Mouse (Mus musculus) left cerebral cortex, adult 18-20 months (tissue): ENCODE measurements around the gene Supt16. TPM values are rescaled to one million over a fixed set of nuclear protein-coding genes. Genes with fewer than 3 reads are reported as not detected.

Experiments
- DNase-seq, 2 experiments: peaks; one replicate each; pipeline ENCODE4 v3.0.0; 2021 to 2022; ENCODE audit warnings: low spot score in 2 of 2, mixed read lengths in 1 of 2
- total RNA-seq, 2 experiments: library from RNA; stranded (reverse); gene quantifications; 2 replicates each; pipeline ENCODE4 v1.2.3; 2021

Supt16 gene
- total RNA-seq, 2 experiments from 2014 or later = 55.8 to 58.4 TPM

DNA sequence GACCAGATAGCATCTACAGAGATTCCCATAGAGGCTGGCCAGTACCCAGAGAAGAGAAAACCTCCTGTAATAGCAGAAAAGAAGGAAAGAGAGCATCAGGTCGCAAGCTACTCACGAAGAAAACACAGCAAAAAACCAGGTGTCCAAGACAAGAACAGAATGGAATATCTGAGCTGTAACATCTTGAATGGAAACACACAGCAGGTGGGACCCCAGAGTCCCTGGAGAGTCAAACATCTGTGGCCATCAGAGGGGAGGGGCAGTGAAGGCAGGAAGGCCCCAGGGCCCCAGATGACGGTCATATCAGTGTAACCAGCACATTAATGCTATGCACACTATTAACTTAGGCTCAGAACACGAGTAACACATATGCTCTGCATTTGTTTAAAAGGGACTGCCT is 47.3 kb downstream of the Supt16 start:
- DNase-seq = no peak

DNA sequence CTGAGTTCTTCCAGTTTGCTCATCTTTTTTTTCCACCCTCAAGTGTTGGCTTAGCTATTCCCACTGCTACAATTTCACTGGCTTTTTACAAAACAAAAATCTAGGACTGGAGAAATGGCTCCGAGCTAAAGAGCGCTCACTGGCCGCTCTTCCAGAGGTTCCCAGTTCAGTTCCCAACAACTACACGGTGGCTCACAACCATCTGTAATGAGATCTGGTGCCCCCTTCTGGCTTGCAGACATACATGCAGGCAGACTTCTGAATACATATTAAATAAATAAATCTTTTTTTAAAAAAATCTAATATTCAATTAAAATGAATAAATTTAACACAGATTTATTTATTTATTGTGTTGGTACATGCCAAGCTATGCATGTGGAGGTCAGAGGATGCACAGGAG is 50.7 kb downstream of the Supt16 start:
- no peak for DNase-seq

DNA sequence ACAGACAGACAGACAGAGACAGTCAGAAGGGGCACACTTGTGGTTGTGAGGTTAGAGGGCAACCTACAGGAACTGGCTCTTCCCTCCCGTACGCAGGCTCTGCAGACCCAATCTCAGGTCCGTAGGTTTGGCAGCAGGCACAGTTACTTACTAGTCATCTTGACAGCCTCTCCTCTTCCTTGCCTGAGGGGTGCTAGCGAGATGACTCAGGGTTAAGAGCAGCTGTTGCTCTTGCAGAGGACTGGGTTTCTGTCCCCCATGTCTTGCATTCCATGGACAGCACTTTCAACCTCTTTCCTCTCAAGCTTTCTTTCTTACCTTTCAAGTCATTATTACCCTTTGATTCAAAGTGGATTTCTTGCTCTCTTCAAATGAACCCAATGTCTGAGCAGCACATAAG is 53.1 kb downstream of the Supt16 start:
- no peak for DNase-seq

DNA sequence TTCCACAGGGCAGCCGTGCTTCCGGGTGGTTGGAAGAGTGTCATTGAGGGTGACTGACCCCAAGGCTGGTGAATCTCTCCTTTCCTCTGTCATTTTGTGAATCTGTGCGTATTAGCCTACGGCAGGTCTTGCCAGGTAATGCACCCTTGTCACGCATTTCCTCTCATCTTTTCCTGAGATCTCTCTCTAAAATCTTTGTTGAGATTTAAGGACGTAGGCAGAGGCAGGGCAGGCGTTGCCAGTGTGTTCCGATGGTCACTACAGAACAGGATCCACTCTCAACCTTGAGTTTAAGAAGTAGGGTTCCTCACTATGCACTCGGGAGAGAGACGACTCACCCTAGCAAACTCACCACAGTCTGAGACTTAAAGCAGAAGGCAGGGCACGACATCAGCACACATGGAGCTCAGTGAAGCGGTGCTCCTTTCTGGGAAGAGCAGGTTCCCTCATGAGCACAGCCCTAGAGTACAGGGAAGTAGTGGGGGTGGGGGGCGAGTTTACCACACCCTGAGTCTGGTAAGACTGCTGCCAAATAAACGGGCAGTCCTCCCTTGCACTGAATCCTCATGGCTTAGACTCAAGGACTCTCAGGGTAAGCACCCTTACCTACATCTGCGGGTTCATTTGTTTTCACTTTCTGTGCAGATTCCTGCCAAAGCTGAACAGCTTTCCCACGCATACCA is 55.6 kb downstream of the Supt16 start:
- DNase-seq = no peak

DNA sequence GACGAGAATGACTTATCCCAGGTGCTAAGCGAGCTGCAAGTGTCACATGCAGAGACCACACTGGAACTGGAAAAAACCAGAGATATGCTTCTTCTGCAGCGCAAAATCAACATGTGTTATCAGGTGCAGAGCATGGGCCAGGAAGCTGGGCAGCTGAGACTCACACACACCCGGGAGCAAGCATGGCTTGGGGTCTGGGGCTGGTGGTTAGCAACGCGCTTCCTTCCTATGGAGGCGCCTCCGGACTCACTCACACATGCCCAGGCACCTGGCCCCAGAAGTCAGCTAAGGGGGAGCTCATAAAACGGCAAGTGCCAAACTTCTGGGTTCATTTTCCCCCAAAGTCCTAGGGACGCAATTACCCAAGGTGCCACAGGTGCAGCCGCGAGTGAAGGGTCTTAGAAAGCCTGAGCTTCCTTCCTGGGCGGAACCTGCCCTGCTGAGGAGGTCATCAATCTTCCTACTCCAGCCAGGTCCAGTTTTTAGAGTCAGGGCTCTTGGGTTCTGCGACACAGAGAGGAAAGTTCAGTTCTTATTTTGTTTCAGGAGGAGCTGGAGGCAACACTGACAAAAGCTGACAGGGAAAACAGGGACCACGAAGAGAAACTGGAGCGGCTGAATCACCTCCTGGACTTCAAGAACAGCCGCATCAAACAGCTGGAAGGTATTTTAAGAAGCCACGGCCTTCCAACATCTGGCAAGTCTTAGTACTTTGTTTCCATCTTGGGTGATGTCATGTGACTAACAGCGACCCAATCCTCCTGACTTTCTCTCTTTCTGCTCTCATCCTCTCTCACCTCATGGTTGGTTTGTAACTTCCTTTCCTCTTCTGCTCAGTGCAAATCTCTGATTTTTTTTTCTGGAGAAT is 56.4 kb downstream of the Supt16 start:
- no peak for DNase-seq

DNA sequence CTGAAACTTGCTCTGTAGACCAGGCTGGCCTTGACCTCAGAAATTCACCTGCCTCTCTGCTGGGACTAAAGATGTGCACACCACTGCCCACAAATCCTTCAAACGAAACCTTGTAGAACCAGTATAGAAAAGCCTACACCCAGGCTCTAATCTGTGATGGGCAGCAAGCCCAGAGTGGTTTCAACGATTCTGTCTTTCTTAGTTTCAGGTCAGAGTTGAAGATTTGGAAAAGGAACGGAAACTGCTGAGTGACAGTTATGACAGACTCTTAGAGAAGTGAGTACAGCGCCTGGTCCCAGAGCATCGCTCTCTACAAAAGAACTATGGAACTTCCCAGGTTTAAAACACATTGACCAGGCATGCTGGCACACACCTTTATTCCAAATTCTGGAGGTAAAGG is 63.6 kb downstream of the Supt16 start:
- DNase-seq = no peak

DNA sequence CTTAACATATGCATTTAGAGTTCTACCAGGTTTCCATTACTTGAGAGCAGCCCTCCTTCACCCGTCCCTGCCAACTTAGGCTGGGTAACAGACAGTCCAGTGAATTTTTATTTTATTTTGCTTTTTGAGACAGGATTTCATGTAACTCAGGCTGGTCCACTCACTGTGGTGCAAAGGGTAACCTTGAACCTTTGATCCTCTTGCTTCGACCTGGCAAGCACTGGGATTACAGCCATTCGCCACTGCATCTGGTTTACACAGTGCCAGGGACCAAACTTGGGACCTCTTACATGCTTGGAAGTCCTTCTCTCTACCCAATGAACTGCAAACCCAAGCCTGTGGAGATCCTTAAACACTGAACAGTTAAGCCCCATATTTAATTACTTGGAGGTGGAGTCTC is 72.6 kb downstream of the Supt16 start:
- no peak for DNase-seq

DNA sequence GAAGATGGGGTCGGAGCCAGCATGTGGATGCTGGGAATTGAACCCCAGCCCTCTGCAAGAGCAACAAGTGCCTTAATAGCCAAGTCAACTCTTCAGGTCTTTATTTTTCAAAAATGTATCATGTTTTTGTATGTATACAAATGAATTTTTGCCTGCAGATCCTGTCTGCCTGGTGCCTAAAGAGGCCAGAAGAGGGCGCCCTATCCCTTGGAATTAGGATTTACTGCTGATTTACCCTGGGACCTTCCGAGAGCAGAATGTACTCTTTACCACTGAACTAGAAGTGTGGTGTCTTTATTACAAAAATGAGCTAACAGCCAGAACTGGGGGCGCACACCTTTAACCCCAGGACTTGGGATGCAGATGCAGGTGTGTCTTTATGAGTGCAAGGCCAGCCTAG is 73.3 kb downstream of the Supt16 start:
- DNase-seq = peak; percentile 69 to 80

DNA sequence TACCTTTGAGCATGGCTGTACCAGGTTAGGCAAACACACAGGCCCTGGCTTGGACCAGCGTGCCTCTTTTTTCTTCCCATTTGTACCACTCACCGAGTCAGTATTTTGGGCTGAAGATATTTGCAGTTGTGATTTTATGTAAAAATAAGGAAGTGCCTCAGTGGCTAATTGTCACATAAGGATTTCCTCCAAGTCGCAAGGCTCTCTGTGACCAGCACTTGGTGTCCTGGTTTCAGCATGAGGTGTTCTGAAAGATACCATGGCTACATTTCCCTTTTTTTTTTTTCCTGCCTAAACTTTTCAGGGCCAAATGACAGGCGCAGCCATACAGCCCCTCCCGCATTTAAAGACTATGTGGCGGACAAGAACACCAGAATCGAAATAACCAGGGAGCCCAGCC is 77.0 kb downstream of the Supt16 start:
- DNase-seq = no peak

DNA sequence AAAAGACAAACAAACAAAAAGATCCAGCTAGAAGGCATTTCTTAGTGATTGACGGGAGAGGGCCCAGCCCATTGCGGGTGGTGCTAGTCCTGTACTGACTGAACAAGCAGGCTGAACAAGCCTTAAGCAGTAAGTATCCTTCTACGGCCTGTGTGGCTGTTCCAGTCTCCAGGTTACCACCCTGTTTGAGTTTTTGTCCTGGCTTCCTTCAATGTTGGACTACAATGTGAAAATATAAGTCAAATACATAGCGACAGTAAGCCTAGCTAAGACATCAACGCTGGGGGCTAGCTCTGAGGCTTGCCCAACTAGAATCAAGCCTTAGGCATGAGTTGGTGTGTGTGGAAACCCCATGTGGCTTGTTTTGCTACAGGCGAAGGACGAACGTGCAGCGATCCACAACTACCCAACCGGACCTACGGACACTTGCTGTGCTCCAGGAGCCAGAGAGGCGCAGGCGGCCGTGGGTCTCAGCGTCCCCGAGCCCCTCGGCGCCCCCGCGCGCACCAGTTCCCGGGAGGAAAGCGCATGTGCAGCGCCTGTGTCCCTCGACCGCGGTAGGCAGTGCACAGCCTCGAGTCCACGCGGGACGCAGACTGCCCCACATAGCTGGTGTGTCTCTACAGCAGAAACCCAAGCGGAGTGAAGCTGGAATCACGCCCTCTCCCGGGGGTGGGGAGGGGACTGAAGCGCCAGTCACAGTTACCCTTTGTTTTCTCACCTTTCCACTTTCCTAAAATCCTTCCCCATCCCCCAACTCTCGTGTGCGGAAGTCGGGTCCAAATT is 78.2 kb downstream of the Supt16 start:
- peak; percentile 21 to 44 for DNase-seq

DNA sequence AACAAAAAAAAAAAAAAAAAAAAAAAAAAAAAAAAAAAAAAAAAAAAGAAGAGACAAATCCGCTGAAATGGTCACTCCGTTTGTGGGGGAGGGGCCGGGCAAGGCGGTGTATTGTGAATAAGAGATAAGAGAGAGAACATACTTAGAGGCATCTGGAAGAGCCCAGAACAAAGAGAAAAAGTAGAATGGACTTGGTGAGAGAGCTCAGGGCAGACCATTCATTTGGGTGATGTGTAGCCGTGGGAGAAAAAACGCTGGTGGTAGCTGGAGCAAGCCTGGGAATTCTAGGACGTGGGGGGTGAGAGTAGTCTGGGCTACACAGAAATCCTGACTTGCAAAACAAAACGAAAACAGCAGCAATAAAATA is 78.8 kb downstream of the Supt16 start:
- no peak for DNase-seq

DNA sequence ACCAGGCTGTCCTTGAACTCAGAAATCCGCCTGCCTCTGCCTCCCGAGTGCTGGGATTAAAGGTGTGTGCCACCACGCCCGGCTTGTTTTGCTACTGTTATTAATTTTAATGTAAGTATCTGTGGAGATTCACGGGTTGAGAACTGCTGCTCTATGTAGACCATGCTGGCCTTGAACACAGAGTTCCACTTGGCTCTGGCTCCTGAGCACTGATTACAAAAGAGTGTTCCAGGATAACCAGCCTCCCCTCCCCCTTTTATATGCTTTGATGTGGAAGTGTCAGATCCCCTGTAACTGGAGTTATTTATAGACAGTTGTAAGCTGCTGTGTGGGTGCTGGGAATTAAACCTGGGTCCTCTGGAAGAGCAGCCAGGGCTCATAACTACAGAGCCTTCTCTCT is 80.0 kb downstream of the Supt16 start:
- no peak for DNase-seq

DNA sequence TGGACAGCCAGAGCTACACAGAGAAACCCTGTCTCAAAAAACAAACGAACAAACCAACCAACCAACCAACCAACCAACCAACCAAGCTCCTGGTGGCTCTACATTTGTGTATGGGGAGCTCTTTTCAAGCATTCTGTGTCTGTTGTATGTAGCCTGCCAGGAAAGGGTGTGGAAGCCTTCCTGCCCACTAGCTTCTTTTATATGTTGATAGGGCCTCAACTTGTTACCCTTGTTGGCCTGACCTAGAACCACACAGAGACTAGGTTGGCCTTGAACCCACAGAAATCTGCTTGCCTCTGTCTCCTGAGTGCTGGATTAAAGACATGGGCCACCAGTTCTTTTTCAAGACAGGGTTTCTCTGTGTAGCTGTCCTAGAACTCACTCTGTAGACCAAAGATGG is 83.1 kb downstream of the Supt16 start:
- no peak for DNase-seq

Other genes starting within 250 kb of the Supt16 start
- 10 to 100 TPM; 23.4 to 28.6 TPM for gene Arhgef40, start 212.7 kb downstream of the Supt16 start, total RNA-seq
- gene Tmem253, start 181.8 kb downstream of the Supt16 start, total RNA-seq = under 1 TPM; 0.28 to 0.56 TPM
- 10 to 100 TPM; 40.6 to 41.3 TPM for gene Zfp219, start 176.7 kb downstream of the Supt16 start, total RNA-seq
- not detected for gene Olfr221, start 155.0 kb downstream of the Supt16 start, total RNA-seq
- gene Hnrnpc, start 93.4 kb downstream of the Supt16 start, total RNA-seq = 100 to 1,000 TPM; 238 to 239 TPM
- 1 to 10 TPM; 1.7 to 1.8 TPM for gene Rpgrip1, start 86.7 kb downstream of the Supt16 start, total RNA-seq
- gene Chd8, start 60.4 kb upstream of the Supt16 start, total RNA-seq = 100 to 1,000 TPM; 108 to 120 TPM
- gene Tox4, start 81.7 kb upstream of the Supt16 start, total RNA-seq = 10 to 100 TPM; 65.6 to 65.8 TPM
- gene Rab2b, start 82.1 kb upstream of the Supt16 start, total RNA-seq = 10 to 100 TPM; 34.0 to 36.3 TPM
- gene Mettl3, start 107.7 kb upstream of the Supt16 start, total RNA-seq = 10 to 100 TPM; 37.6 to 44.1 TPM
- gene Sall2, start 131.3 kb upstream of the Supt16 start, total RNA-seq = 10 to 100 TPM; 35.8 to 36.5 TPM
- not detected for gene Olfr1513, start 159.0 kb upstream of the Supt16 start, total RNA-seq
- gene Olfr1512, start 181.8 kb upstream of the Supt16 start, total RNA-seq = not detected
- not detected for gene Olfr1511, start 200.0 kb upstream of the Supt16 start, total RNA-seq
- not detected for gene Olfr1510, start 217.0 kb upstream of the Supt16 start, total RNA-seq
- gene Olfr1509, start 245.6 kb upstream of the Supt16 start, total RNA-seq = not detected